Mouse (Mus musculus) lung, postnatal 10 days (tissue): ENCODE data around the gene Il1a.

Experiments
- DNase-seq: peaks from one replicate; pipeline ENCODE4 v3.0.0; 2021

Il1a gene

GRCm38 (mm10) chr2:129261151-129261794 is 48.5 kb downstream of the Il1a start:
- DNase-seq: no peak

GRCm38 (mm10) chr2:129260646-129261045 is 49.1 kb downstream of the Il1a start:
- no peak for DNase-seq

- DNase-seq: peak; percentile 86
These were observed 51.1 kb downstream of the Il1a start for GRCm38 (mm10) chr2:129258475-129259211.

GRCm38 (mm10) chr2:129258056-129258455 is 51.7 kb downstream of the Il1a start:
- DNase-seq: no peak

- DNase-seq: no peak
These were observed 53.8 kb downstream of the Il1a start for GRCm38 (mm10) chr2:129256006-129256405.

GRCm38 (mm10) chr2:129254076-129254475 is 55.7 kb downstream of the Il1a start:
- no peak for DNase-seq

- no peak for DNase-seq
These were observed 56.2 kb downstream of the Il1a start for GRCm38 (mm10) chr2:129253631-129253970.

- DNase-seq: no peak
These were observed 56.7 kb downstream of the Il1a start for GRCm38 (mm10) chr2:129252836-129253630.
